ENCODE assay signal across 9 mouse cellular contexts in the genomic region with DNA sequence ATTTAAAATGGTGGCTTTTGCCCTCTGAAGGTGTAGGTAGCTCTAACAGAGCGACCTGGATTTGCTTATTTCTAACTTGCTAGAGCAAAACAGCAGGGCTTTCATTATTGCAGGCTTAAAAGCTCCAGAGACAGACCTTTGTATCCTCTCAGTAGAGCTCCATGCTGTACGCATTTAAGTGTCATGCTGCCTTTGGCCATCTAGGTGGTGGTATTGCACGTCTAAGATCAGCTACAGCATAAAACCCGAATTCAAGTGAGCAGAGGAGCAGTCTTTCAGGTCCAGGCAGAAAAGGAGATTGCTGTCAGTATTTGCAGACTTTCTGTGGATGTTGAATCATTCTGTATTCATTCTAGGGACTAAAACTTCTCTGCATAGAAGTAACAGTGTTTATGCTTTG. TPM values are rescaled to one million over a fixed set of nuclear protein-coding genes. Genes with fewer than 3 reads are reported as not detected.
DNase-seq lines count a peak whose midpoint lies in the region; ATAC-seq and TF ChIP-seq lines count a peak whose summit lies in the region.
"Had no signal": no experiment of that assay in that cellular context is flagged by ENCODE, and none has a peak within 500 bp of the region (broad histone marks: within the 10 kb centered on the region; RNA-seq: fewer than 3 reads in every experiment).

No protein-coding gene starts in this region.

- peak overlapping the region; percentile 29; the same call in 1 of the 2 replicates for H3K4me2 ChIP-seq in embryonic facial prominence, embryonic 14.5 days (ENCODE audit: low read depth, low read length)
- H3K4me2 ChIP-seq in intestine, embryonic 16.5 days (ENCODE audit: low read depth, low read length), result peak overlapping the region; percentile 34

- no peak overlapping the region for H3K9ac ChIP-seq in embryonic facial prominence, embryonic 14.5 days (ENCODE audit: low read depth, low read length)
- peak overlapping the region; percentile 41; the same call in 1 of the 2 replicates for H3K9ac ChIP-seq in intestine, embryonic 16.5 days (ENCODE audit: low read depth, low read length)
- H3K9ac ChIP-seq: midbrain, embryonic 12.5 days had no signal

- H3K27me3 ChIP-seq in embryonic facial prominence, embryonic 14.5 days (replicated peaks; ENCODE audit: control insufficient read depth, insufficient read depth, low read length), result no peaks in the 10 kb centered on the region
- H3K27me3 ChIP-seq in intestine, embryonic 16.5 days (replicated peaks; ENCODE audit: control insufficient read depth, insufficient read depth, low read length), result no peaks in the 10 kb centered on the region
- H3K27me3 ChIP-seq: midbrain, embryonic 12.5 days had no signal

- ATAC-seq in embryonic facial prominence, embryonic 14.5 days (ENCODE audit: low read depth), result no peak
- peak; percentile 21 for ATAC-seq in intestine, embryonic 16.5 days

- WGBS in embryonic facial prominence, embryonic 14.5 days, result 17% methylated on average over 4 of the region's 4 CpGs
- WGBS in intestine, embryonic 16.5 days, result 15% methylated on average over 4 of the region's 4 CpGs
- 15% methylated on average over 4 of the region's 4 CpGs for WGBS in lung, adult 2 months

- H3K4me1 ChIP-seq in embryonic facial prominence, embryonic 14.5 days (ENCODE audit: control insufficient read depth, insufficient read depth, low read length), result peaks cover 9% of the 10 kb centered on the region
- H3K4me1 ChIP-seq in intestine, embryonic 16.5 days (ENCODE audit: control insufficient read depth, insufficient read depth, low read length), result peaks cover 28% of the 10 kb centered on the region
- peaks cover 12% of the 10 kb centered on the region for H3K4me1 ChIP-seq in lung, adult 2 months (ENCODE audit: control insufficient read depth, insufficient read depth, low read length)

- TF ChIP-seq CTCF in lung, adult 2 months (IDR thresholded peaks at IDR 0.05; ENCODE audit: insufficient read depth, low read length), result peak; percentile 49

- no peaks in the 10 kb centered on the region for H3K9me3 ChIP-seq in embryonic facial prominence, embryonic 14.5 days (ENCODE audit: control insufficient read depth, low read length)
- H3K9me3 ChIP-seq in intestine, embryonic 16.5 days (ENCODE audit: control insufficient read depth, low read length), result no peaks in the 10 kb centered on the region
- H3K9me3 ChIP-seq: midbrain, embryonic 12.5 days had no signal

- peak; percentile 47 to 71 for DNase-seq in cerebellum, adult 18-20 months
- DNase-seq in cerebellum, adult 11 months, result no peak
- peak; percentile 28 to 49 for DNase-seq in urinary bladder, postnatal 36 days (ENCODE audit: low spot score in 2 of 2)
- no peak for DNase-seq in urinary bladder, postnatal 10 days (ENCODE audit: low spot score)
- DNase-seq in embryonic facial prominence, embryonic 14.5 days (ENCODE audit: low spot score), result peak; percentile 86
- peak; percentile 32 for DNase-seq in lung, adult 2 months
- DNase-seq in right cerebral cortex, postnatal 4 days, result peak; percentile 18

- H3K4me3 ChIP-seq in embryonic facial prominence, embryonic 14.5 days (ENCODE audit: low read depth, low read length), result no peak overlapping the region
- H3K4me3 ChIP-seq in intestine, embryonic 16.5 days (ENCODE audit: low read length), result peak overlapping the region; percentile 27
- no peak overlapping the region for H3K4me3 ChIP-seq in lung, adult 2 months (replicated peaks; ENCODE audit: extremely low read depth, low read depth, low read length)
- H3K4me3 ChIP-seq: midbrain, embryonic 12.5 days had no signal

- no peak for TF ChIP-seq POLR2A in lung, adult 2 months (IDR thresholded peaks at IDR 0.05; ENCODE audit: borderline replicate concordance, extremely low read depth, low read depth, low read length)

- peaks cover 39% of the 10 kb centered on the region for H3K36me3 ChIP-seq in embryonic facial prominence, embryonic 14.5 days (ENCODE audit: control insufficient read depth, insufficient read depth, low read length)
- H3K36me3 ChIP-seq in intestine, embryonic 16.5 days (ENCODE audit: control insufficient read depth, insufficient read depth, low read length), result 0 out of 2 replicates have a peak, but pooled peaks cover 2% of the 10 kb centered on the region

- no peak overlapping the region for H3K27ac ChIP-seq in embryonic facial prominence, embryonic 14.5 days (replicated peaks; ENCODE audit: low read depth, low read length)
- H3K27ac ChIP-seq in intestine, embryonic 16.5 days (ENCODE audit: low read length), result peak overlapping the region; percentile 50
- H3K27ac ChIP-seq: midbrain, embryonic 12.5 days had no signal

RNA-seq across cellular contexts. Expression of a gene that starts 6.7 kb away (rescaled TPM):
- polyA plus RNA-seq in embryonic facial prominence, embryonic 14.5 days (2014; fragmentation: Nextera tagmentation; extraction: Ambion mirVana), result 44.0 and 44.8 TPM in 2 replicates
- 30.5 and 32.8 TPM in 2 replicates for polyA plus RNA-seq in intestine, embryonic 16.5 days (2015; fragmentation: Nextera tagmentation; extraction: Ambion mirVana)
- 35.5 and 36.6 TPM in 2 replicates for polyA plus RNA-seq in lung, adult 2 months (2012; rRNA removed)

RNA-seq across cellular contexts. Expression of a gene that starts 7.8 kb away (rescaled TPM):
- 113 and 121 TPM in 2 replicates for polyA plus RNA-seq in embryonic facial prominence, embryonic 14.5 days (2014; fragmentation: Nextera tagmentation; extraction: Ambion mirVana)
- polyA plus RNA-seq in intestine, embryonic 16.5 days (2015; fragmentation: Nextera tagmentation; extraction: Ambion mirVana), result 153 and 163 TPM in 2 replicates
- polyA plus RNA-seq in lung, adult 2 months (2012; rRNA removed), result 52.0 and 62.4 TPM in 2 replicates

Comparison
In these comparisons a context has a peak if more than half of its experiments do, and no peak if none do; other contexts are left out.
1. DNase-seq: peak in cerebellum, adult 18-20 months (2 of 2), urinary bladder, postnatal 36 days (2 of 2), embryonic facial prominence, embryonic 14.5 days (single experiment), lung, adult 2 months (single experiment) and right cerebral cortex, postnatal 4 days (single experiment); none in cerebellum, adult 11 months (single experiment) and urinary bladder, postnatal 10 days (single experiment).